Mouse (Mus musculus) neural tube, embryonic 15.5 days (tissue): ENCODE data around the gene Rpl7l1. TPM values are rescaled to one million over a fixed set of nuclear protein-coding genes. Genes with fewer than 3 reads are reported as not detected.
"Not testable (repeated sequence)": the region's sequence is repeated elsewhere in the genome, so short reads cannot be mapped to it uniquely, and the experiment has no call there.

Source experiments
- ATAC-seq: fragments of 200-750 bp; cut with Nextera tagmentation; 2 replicates; pipeline ENCODE4 v1.8.0; 2017; ENCODE audit warnings: mild to moderate bottlenecking, moderate TSS enrichment, moderate library complexity; ENCODE audit not compliant: low FRiP score
- H3K27ac ChIP-seq: fragments of 300-500 bp; sonication (generic); replicated peaks from 2 replicates; pipeline ENCODE4 v1.5.1; 2015; ENCODE audit warnings: mild to moderate bottlenecking, inconsistent platforms
- H3K27me3 ChIP-seq: fragments of 300-500 bp; sonication (generic); replicated peaks from 2 replicates; pipeline ENCODE4 v1.6.1; 2015; ENCODE audit warnings: inconsistent platforms
- H3K36me3 ChIP-seq: fragments of 300-500 bp; sonication (generic); 2 replicates; pipeline ENCODE4 v1.6.1; 2015; ENCODE audit warnings: inconsistent platforms
- H3K4me1 ChIP-seq: fragments of 300-500 bp; sonication (generic); 2 replicates; pipeline ENCODE4 v1.6.1; 2015; ENCODE audit warnings: inconsistent platforms
- H3K4me2 ChIP-seq: fragments of 300-500 bp; sonication (generic); 2 replicates; pipeline ENCODE4 v1.6.1; 2015; ENCODE audit warnings: inconsistent platforms, mild to moderate bottlenecking, moderate library complexity
- H3K4me3 ChIP-seq: fragments of 300-500 bp; sonication (generic); replicated peaks from 2 replicates; pipeline ENCODE4 v1.5.1; 2015; ENCODE audit warnings: mild to moderate bottlenecking, inconsistent platforms
- H3K9ac ChIP-seq: fragments of 300-500 bp; sonication (generic); replicated peaks from 2 replicates; pipeline ENCODE4 v1.6.1; 2015; ENCODE audit warnings: mild to moderate bottlenecking, inconsistent platforms
- H3K9me3 ChIP-seq: fragments of 300-500 bp; sonication (generic); replicated peaks from 2 replicates; pipeline ENCODE4 v1.6.1; 2016; ENCODE audit warnings: inconsistent platforms
- WGBS: fragments of 180-500 bp; shearing (Covaris S2); methylation state at CpG from one replicate; pipeline ENCODE4 v1.1.7; 2015; ENCODE audit warnings: mixed read lengths; 5-methylcytosine and 5-hydroxymethylcytosine counted together
- polyA plus RNA-seq: library from polyadenylated mRNA; unstranded; fragments of >200 nt; fragmentation: Nextera tagmentation; extraction: Ambion mirVana; gene quantifications from 2 replicates; pipeline ENCODE4 v1.2.1, GENCODE M21; 2015

Gene Rpl7l1
- polyA plus RNA-seq, 1 experiment from 2014 or later = 77.2 TPM

DNA sequence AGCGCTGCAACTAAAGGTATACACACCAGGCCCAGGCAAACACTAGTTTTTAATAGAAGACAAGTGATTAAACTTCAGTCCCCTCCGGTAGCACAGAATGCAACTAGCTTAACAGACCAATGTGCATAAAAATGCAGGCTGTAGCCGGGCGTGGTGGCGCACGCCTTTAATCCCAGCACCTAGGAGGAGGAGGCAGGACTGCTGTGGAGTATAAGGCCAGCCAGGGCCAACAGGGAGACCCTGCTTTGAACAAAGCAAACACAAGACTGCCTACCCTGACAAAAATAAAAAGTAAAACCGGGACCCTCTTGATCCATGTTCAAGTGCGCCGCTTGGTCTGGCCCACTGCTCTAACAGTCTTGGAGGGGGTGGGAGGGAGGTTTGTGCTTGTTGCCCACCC, 7.4 kb downstream of the Rpl7l1 start:
- WGBS = 93% methylated on average over 9 of the region's 9 CpGs
- H3K27ac ChIP-seq = no peak overlapping the region

DNA sequence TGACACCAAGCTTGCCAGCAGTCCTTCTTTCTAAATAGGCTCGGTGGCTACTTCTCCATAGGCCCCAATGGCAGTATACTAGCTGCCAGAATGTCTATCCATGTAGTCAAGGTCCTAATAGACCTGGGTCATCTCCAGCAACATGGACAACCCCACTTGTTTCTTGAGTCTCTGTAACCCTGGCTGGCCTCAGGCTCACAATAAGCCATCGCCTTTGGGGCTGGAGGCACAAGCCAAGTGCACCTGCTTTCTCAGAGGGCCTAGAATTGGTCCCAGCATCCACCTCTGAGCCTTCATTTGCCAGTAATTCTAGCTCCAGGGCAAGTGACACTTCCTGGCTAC, 8.4 kb downstream of the Rpl7l1 start:
- H3K4me2 ChIP-seq = peak overlapping the region; percentile 91
- H3K4me3 ChIP-seq = no peak overlapping the region
- no peak overlapping the region for H3K9ac ChIP-seq
- no peak for ATAC-seq
- 27% methylated on average over 2 of the region's 2 CpGs for WGBS
- H3K27me3 ChIP-seq = no peaks in the 10 kb centered on the region
- H3K27ac ChIP-seq = no peak overlapping the region; the same call in 1 of the 2 replicates
- no peaks in the 10 kb centered on the region for H3K9me3 ChIP-seq
- peaks cover 23% of the 10 kb centered on the region for H3K4me1 ChIP-seq
- peaks cover 47% of the 10 kb centered on the region for H3K36me3 ChIP-seq

More for the DNA sequence above, 7.4 kb downstream of the Rpl7l1 start:
- Histone ChIP-seq H3K9me3 (no peaks in the 10 kb centered on the region), H3K9ac (no peak overlapping the region), H3K4me2 (no peak overlapping the region), H3K36me3 (peaks cover 55% of the 10 kb centered on the region), H3K27me3 (no peaks in the 10 kb centered on the region), H3K4me3 (no peak overlapping the region), H3K4me1 (peaks cover 27% of the 10 kb centered on the region)
- no peak for ATAC-seq

- no peak for ATAC-seq
- Histone ChIP-seq H3K27ac (peak overlapping the region; percentile 89), H3K36me3 (peaks cover 41% of the 10 kb centered on the region)
Observed at GRCm38 (mm10) chr17:46773278-46774130, 9.0 kb downstream of the Rpl7l1 start.

GRCm38 (mm10) chr17:46772404-46773277, 9.8 kb downstream of the Rpl7l1 start, which contains the start of gene 2310039H08Rik:
Gene 2310039H08Rik (plus strand): TSS chr17:46772635.
- H3K27me3 ChIP-seq = no peaks in the 10 kb centered on the region
- under 1% methylated on average over 50 of the region's 50 CpGs for WGBS

More at GRCm38 (mm10) chr17:46773278-46774130, 9.0 kb downstream of the Rpl7l1 start:
- H3K9ac ChIP-seq = peak overlapping the region; percentile 79
- peak overlapping the region; percentile 91 for H3K4me2 ChIP-seq
- WGBS = 5% methylated on average over 19 of the region's 20 CpGs
- H3K27me3 ChIP-seq = no peaks in the 10 kb centered on the region
- H3K9me3 ChIP-seq = no peaks in the 10 kb centered on the region
- H3K4me3 ChIP-seq = peak overlapping the region; percentile 97
- H3K4me1 ChIP-seq = peaks cover 23% of the 10 kb centered on the region

GRCm38 (mm10) chr17:46772038-46772403, 10.5 kb downstream of the Rpl7l1 start:
- H3K9ac ChIP-seq = peak overlapping the region; percentile 52
- no peaks in the 10 kb centered on the region for H3K9me3 ChIP-seq
- H3K4me1 ChIP-seq = peaks cover 23% of the 10 kb centered on the region
- H3K27ac ChIP-seq = peak overlapping the region; percentile 89
- H3K36me3 ChIP-seq = peaks cover 26% of the 10 kb centered on the region
- H3K4me3 ChIP-seq = peak overlapping the region; percentile 97
- ATAC-seq = peak; percentile 54
- peak overlapping the region; percentile 91 for H3K4me2 ChIP-seq
- H3K27me3 ChIP-seq = no peaks in the 10 kb centered on the region
- 9% methylated on average over 5 of the region's 5 CpGs for WGBS

More at GRCm38 (mm10) chr17:46772404-46773277, 9.8 kb downstream of the Rpl7l1 start, which contains the start of gene 2310039H08Rik:
- Histone ChIP-seq H3K4me1 (peaks cover 23% of the 10 kb centered on the region), H3K36me3 (peaks cover 32% of the 10 kb centered on the region), H3K9ac (peak within 1 kb of the TSS; percentile 79), H3K9me3 (no peaks in the 10 kb centered on the region), H3K4me2 (peak within 1 kb of the TSS; percentile 91), H3K4me3 (peak within 1 kb of the TSS; percentile 97), H3K27ac (peak within 1 kb of the TSS; percentile 89)
- peak; percentile 93 for ATAC-seq

DNA sequence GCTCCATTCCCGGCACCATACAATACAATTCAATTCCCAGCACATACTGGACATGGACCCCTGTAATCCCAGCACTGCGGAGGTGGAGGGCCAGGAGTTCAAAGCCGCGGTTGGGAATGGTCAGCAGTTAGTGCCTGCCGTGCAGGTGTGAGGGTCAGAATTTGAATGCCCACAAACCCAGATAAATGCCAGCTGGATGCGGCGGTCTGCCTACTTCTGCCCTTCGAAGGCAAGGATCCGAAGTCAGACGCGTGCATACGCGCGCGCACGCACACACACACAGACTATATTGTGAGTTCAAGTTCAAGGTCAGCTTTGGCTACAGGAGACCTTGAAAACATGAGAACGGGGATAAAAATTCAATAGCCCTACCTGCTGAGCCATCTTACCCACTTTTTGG, 10.9 kb downstream of the Rpl7l1 start:
- Histone ChIP-seq H3K36me3 (peaks cover 24% of the 10 kb centered on the region), H3K4me2 (peak overlapping the region; percentile 91), H3K27me3 (no peaks in the 10 kb centered on the region), H3K4me1 (peaks cover 23% of the 10 kb centered on the region), H3K9ac (peak overlapping the region; percentile 52), H3K4me3 (peak overlapping the region; percentile 97), H3K9me3 (no peaks in the 10 kb centered on the region), H3K27ac (peak overlapping the region; percentile 89)
- ATAC-seq = no peak
- WGBS = 68% methylated on average over 17 of the region's 17 CpGs

GRCm38 (mm10) chr17:46771025-46771424, 11.4 kb downstream of the Rpl7l1 start:
- no peak for ATAC-seq

DNA sequence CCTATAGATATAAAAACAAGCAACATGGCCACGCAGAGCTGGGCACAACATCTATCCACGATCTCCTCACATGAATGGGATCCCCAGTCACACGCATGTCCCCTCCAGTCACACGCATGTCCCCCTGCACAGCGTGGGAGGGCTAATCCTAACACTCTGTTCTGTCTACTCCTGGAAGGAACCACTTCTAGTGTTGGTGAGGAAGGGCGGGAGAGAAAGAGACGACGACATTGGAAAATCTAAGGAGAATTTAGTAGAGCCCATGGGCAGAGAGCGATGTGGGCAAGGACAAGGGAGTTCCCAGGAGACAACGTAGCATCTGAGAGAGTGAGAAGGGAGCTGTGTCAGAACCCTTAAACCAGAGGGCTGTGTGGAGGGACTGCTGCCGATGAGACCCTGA, 11.9 kb downstream of the Rpl7l1 start:
- no peak overlapping the region for H3K4me3 ChIP-seq
- no peaks in the 10 kb centered on the region for H3K9me3 ChIP-seq
- peaks cover 13% of the 10 kb centered on the region for H3K36me3 ChIP-seq
- H3K27me3 ChIP-seq = no peaks in the 10 kb centered on the region
- H3K4me1 ChIP-seq = peaks cover 23% of the 10 kb centered on the region
- WGBS = 94% methylated on average over 11 of the region's 11 CpGs
- no peak for ATAC-seq
- no peak overlapping the region for H3K27ac ChIP-seq
- H3K9ac ChIP-seq = no peak overlapping the region
- no peak overlapping the region for H3K4me2 ChIP-seq

More at GRCm38 (mm10) chr17:46771025-46771424, 11.4 kb downstream of the Rpl7l1 start:
- Histone ChIP-seq H3K4me2 (no peak overlapping the region), H3K27me3 (no peaks in the 10 kb centered on the region), H3K9me3 (no peaks in the 10 kb centered on the region), H3K9ac (no peak overlapping the region), H3K4me3 (no peak overlapping the region), H3K36me3 (peaks cover 18% of the 10 kb centered on the region), H3K27ac (no peak overlapping the region), H3K4me1 (peaks cover 23% of the 10 kb centered on the region)
- 78% methylated on average over 4 of the region's 4 CpGs for WGBS

DNA sequence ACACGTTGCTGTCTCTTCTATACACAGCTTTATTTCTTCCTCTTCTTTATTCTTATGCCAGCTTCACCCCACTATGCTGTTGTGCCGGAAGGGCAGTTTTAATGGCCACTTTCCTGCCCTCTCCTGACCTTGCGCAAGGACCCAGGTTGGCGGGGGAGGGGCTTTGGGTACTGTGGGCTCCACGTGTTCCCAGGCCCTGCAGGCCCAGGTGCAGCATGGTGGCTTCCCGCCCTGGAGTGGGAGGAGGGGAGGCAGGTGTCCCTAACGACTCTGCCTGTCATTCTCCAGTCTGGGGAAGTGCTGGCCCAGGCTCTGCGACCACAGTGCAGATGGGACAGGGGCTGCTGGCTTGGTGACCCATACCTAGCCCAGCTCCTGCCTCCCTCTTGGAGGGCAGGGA, 14.6 kb downstream of the Rpl7l1 start:
- no peak overlapping the region for H3K9ac ChIP-seq
- whole genome bisulfite sequencing = 48% methylated on average over 8 of the region's 8 CpGs
- H3K4me2 ChIP-seq = no peak overlapping the region
- H3K4me3 ChIP-seq = no peak overlapping the region
- no peaks in the 10 kb centered on the region for H3K36me3 ChIP-seq
- no peak overlapping the region for H3K27ac ChIP-seq
- H3K27me3 ChIP-seq = no peaks in the 10 kb centered on the region
- peaks cover 8% of the 10 kb centered on the region for H3K4me1 ChIP-seq
- ATAC-seq = no peak
- H3K9me3 ChIP-seq = no peaks in the 10 kb centered on the region

DNA sequence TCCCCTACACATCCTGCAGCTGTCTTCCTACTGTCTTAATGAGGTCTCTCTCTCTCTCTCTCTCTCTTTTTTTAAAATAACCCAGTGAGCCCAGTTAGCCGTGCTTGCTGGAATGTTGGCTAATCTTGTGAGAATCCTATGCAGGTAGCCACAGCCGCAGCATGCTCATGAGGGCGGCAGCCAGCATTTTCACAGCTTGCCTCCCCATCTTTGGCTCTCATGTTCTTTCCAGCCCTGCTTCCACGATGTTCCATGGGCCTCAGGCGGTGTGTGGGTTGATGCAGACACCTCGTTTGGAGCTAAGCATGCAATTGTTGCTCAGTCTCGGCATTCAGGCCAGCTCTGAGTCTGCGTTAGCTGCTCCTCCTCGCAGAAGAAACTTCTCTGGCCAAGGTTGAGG, 17.6 kb downstream of the Rpl7l1 start:
- not testable (repeated sequence) for H3K9me3 ChIP-seq, H3K9ac ChIP-seq, H3K4me1 ChIP-seq, H3K4me3 ChIP-seq, H3K27me3 ChIP-seq, H3K27ac ChIP-seq, H3K4me2 ChIP-seq, H3K36me3 ChIP-seq, ATAC-seq
- 72% methylated on average over 9 of the region's 9 CpGs for WGBS

GRCm38 (mm10) chr17:46763544-46763943, 18.9 kb downstream of the Rpl7l1 start, which contains the start of gene Ptcra:
Gene Ptcra (minus strand): TSS chr17:46763712.
- ATAC-seq = no peak
- WGBS = 69% methylated on average over 2 of the region's 2 CpGs

More at GRCm38 (mm10) chr17:46763544-46763943, 18.9 kb downstream of the Rpl7l1 start, which contains the start of gene Ptcra:
- H3K9me3 ChIP-seq = no peaks in the 10 kb centered on the region
- no peak within 1 kb of the TSS for H3K9ac ChIP-seq
- no peaks in the 10 kb centered on the region for H3K36me3 ChIP-seq
- H3K4me1 ChIP-seq = no peaks in the 10 kb centered on the region
- H3K4me2 ChIP-seq = no peak within 1 kb of the TSS
- H3K27me3 ChIP-seq = no peaks in the 10 kb centered on the region
- no peak within 1 kb of the TSS for H3K4me3 ChIP-seq
- H3K27ac ChIP-seq = no peak within 1 kb of the TSS
